Mouse (Mus musculus) inflammation-experienced regulatory T-cells, adult 6 months (primary cell): ENCODE results near the gene Abhd4. TPM values are rescaled to one million over a fixed set of nuclear protein-coding genes. Genes with fewer than 3 reads are reported as not detected.
A peak's percentile ranks its signal among the peaks of the same experiment; 100 is the strongest.

Experiments used
- ATAC-seq: one replicate; pipeline ENCODE4 v1.8.0; 2017
- polyA plus RNA-seq, 3 experiments: library from polyadenylated mRNA; unstranded; fragments of 100-300 nt; shearing (Covaris generic); gene quantifications; one replicate each; pipeline ENCODE4 v1.2.1; 2017

Abhd4 gene
- polyA plus RNA-seq, 3 experiments from 2014 or later, result 20.3 to 33.0 (median 29.4) TPM

DNA sequence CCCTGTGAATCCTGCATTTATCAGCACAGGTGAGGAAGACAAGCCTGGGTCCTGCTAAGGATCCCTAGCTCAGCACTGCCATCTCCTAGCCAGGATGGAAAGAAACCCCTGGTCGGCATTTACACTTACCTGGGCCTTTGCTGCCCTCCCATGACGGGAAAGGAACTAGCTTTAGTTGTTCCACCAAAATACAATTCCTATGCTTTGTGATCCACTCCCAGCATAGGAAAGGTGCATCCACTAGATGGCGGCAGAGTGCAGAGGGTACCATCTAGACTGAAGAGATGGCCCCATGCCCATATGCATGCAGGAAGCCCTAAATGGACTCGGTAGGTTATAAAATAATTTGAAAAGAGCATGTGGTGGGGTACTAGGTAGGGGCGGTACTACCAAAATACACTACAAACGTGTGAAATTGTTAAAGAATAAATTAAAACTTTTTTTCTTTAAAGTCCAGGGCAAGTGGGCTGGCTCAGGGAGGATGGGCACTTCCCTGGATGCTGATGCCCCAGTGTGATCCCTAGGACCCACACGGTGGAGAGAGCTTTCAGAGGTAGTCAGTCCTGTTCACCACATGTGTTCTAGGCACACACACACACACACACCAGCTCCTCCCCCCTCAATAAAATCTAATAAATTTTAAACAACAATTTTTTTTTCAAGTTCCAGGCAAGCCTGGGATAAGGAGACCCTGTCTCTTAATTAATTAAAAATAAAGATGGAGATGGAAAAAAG is 14.8 kb upstream of the Abhd4 start:
- peak; percentile 92 for ATAC-seq

DNA sequence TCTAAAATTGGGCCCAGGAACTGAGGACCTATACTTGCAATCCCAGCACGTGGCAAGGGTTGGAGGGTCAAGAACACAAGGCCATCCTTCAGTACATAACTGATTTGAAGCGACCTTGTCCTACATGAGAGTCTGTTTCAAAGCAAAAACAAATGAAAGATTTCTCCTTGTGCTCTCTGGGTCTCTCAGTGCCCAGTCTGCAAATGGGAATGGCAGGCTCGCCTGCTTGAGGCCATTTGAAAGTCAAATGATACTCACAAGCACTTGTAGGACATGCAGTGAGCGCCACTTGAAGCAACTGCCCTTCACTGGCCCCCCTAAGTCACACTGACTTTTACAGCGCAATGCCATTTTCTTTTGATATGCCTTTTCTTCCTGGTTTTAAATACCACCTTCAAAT is 13.4 kb upstream of the Abhd4 start:
- ATAC-seq, result no peak

DNA sequence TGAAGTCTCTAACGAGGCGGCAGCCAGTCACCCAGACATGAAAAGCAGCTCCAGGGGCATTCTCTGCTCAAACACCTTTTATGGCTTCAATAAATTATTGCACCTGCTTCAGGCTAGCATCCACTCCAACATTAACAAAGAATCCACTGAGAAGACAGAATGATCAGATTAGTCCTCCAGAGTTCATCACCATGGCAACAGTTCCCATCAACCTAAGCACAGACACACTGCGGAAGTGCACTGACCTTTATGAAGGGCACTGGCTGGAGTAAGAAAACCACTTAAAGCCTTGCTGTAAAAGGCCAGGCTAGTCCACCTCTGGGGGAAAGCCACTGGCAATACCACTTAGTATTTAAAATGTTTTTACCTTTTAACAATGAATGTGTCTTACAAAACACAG is 9.8 kb upstream of the Abhd4 start:
- peak; percentile 43 for ATAC-seq

DNA sequence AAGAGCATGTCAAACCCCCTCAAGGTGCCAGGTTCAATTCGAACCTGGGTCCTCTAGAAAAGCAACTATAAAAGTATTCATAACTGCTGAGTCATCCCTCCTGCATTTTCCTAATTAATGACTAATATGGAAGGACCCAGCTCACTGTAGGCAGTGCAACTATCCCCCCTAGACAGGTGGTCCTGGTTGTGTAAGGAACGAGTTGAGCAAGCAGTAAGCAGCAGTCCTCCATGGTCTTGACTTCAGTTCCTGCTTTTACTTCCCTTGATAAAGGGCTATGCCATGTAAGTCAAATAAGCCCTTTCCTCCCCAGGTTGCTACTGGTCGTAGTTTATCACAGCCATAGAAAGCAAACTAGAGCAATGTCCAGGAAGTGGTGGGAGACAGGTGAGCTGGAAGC is 7.8 kb upstream of the Abhd4 start:
- ATAC-seq, result no peak

DNA sequence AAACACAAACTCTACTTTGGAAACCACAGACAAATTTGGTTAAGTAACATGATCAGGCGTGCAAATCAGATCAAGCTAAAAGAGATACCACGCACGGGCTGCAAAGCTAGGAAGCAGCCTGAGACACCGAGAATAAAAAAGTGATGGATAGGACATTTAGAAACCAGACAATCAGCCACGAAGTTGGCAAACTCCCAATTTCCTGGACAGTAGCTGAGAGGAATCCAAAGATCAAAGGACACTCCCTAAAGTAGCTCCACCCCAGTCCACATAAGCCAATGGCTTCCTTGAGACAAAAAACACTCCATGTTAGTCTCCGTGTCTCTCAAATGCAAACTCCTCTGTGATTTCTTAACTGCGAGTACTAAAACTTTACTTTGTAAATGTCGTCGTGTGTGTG is 4.7 kb upstream of the Abhd4 start:
- ATAC-seq, result no peak

DNA sequence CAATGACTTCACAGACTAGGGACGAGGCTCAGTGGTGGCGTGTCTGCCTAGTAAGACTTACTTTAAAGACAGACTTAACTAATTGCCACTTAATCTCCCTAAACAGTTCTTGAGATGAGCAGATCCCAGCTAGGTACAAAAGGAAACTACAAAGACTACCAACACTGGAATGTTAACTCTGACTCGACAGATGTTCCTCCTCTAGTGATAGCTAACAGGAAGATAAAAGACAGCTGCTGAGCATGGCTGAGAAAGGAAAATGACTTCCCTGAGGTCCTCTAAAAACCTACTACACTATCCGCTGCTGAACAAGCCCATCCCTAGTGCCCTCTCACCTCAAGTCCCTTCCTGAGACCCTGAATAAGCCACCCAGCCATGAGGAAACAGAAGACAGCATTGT is 3.9 kb upstream of the Abhd4 start:
- ATAC-seq, result no peak

DNA sequence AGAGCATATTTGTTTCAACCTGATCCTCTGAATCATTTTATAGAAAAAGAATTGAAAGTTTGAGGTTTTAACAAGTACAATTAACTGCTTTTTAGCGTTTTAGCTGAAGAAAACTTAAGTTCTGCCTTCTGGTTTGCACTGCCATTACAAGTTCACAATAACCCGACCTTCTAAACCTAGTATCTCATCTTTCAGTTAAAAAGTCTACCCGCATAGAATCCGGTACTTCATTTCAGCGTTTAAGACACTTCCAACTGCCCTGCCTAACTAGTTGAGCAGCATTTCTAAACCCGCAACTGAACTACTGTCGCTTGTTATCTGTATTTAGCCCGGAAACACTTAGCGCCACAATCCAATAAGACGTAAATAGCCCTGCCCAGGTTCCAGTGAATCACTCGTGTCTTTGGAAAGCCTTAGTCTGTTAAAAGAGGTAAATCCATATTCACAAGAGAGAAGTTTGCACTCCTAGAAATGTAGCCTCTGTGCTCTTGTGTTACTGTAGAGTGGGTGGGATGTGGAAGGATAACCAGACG is 748 bp downstream of the Abhd4 start:
- no peak for ATAC-seq

DNA sequence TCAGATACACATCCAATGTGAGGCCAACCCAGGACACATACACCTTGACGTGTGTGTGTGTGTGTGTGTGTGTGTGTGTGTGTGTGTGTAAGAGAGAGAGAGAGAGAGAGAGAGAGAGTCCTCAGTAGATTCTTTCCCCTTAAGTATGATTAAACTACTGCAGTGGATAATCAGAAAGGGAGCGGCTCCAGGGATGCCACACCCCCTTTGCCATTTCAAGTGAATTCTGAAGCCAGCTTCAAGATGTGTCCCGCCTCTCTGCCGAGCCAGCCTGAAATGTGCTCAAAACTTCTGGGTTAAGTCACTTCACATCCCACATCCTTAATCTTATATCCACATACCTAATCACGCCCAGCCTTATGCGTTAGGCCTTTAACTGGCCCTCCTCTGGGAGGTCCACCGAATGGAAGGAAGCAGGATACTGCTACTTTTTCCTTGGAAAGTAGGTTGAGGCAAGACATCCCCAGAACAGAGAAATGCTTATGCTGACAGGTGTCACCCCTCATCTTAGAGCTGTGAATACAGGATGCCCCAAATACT is 4.2 kb downstream of the Abhd4 start:
- no peak for ATAC-seq

DNA sequence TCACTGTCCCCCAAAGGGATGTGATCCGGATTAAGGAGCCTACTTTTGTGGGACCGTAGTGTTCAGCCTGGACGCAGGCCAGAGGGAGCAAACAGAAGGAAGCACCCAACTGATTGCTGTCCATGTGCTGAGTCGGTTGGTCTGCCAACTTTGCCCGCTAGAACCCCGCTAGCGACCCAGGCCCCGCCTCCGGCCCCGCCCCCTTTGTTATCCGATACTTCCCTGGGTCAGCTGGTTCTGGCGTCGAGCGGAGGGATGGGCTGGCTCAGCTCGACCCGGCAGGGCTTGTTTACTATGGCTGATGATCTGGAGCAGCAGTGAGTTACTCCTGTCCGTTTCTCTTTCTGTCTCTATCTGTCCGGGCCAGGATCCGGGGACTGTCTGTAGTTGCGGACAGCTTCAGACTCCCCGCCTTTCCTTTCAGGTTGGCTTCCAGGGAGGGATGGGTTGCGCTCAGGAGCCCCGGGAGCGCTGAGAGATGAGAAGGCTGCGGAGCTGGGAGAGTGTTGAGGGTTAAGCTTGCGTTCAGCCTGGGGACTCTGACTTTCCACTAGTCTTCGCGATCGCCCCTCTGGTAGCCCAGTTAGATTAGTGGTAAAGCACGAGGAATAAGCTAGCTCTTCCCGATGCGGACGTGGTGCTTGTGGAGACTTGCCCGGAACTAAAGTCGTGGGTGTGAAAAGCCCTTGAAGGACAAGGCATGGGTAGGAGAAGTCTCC is 5.2 kb downstream of the Abhd4 start:
- peak; percentile 87 for ATAC-seq

DNA sequence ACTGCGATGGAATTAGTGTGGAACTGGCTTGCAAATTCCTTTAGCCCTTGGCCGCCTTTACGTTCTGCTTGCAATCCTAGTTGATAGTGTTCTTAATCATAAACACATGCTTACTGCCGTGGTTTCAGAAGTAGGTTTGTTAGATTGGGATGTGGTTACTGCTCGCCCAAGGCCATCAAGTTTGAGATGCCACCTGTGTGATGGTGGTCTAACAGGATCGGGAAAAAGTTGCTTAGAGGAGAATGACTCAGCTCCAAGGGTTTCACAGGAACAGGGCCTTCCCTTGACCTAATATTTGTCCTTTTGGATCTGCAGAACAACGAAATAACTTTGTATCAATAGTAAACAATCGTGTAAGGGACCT is 5.7 kb downstream of the Abhd4 start:
- ATAC-seq, result no peak

DNA sequence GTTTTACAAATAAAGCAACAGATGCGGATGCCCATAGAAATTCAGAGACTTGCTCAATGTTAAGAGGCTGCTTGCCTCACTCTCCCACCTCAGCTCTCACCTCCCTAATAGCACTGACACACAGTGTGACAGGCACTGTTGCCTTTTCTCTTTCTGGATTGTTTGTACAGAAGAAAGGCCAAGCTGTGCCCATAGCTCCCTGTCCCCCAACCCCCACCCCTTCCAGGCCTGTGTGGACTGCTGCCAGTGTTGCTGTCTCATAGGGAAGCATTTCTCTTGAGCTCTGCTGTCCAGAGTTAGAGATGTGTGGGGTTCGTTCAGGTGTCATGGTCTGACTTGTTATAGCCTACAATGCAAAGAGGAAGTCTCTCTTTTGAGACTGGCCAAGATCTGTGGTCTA is 6.2 kb downstream of the Abhd4 start:
- no peak for ATAC-seq

DNA sequence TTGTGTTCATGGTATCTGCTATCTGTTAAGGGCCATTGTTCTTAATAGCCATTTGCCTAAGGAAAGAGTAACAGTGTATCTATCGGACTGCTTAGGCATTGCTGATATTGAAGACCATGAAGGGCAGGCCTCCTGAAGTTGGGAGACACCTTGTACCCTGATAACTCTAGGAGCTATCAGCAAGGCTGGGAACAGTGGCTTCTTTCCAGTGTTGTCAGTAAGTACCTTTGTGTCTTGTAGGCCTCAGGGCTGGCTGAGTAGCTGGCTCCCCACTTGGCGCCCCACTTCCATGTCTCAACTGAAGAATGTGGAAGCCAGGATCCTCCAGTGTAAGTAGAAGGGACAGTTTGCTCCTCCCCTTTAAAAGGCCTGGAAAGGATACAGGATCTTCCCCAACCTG is 7.4 kb downstream of the Abhd4 start:
- ATAC-seq, result no peak

DNA sequence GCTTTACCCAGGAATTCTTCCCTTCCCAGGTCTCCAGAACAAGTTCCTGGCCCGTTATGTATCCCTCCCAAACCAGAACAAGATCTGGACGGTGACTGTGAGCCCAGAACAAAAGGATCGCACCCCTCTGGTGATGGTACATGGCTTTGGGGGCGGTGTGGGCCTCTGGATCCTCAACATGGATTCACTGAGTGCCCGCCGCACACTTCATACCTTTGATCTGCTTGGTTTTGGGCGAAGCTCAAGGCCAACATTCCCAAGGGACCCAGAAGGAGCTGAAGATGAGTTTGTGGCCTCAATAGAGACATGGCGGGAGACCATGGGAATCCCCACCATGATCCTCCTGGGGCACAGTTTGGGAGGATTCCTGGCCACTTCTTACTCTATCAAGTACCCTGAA is 8.6 kb downstream of the Abhd4 start:
- no peak for ATAC-seq

DNA sequence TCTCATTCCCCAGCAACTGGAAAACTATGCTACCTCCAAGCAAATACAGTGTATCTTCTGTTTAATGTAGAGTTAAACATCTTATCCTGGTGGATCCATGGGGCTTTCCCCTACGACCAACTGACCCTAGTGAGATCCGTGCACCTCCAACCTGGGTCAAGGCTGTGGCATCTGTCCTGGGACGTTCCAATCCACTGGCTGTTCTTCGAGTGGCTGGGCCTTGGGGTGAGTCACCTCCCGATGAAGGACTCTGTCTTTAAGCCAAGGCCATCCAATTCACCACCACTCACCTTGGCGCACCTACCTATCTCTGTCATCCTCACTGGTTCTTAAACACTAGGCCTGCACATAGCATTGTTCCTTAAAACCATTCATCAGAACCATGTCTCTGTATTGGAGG is 9.1 kb downstream of the Abhd4 start:
- ATAC-seq, result no peak

DNA sequence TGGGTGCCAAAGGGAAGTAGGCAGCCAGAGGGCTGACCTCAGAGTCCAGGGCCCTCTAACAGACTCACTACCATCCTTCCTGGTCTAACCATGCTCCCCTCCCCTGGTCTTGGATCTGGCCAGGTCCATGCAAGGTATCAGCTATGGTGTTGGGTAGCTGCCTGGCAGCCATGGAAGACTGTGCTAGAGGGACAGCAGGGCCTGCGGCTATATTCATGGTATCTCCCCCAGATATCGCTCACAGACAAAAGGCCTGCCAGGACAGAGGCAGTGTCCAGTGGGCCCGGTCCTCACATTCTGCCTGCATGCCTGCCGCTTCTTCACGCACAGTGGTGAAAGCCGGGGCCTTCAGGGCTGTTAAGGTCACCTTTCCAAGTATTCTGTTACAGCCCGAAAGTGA is 10.2 kb downstream of the Abhd4 start:
- no peak for ATAC-seq

DNA sequence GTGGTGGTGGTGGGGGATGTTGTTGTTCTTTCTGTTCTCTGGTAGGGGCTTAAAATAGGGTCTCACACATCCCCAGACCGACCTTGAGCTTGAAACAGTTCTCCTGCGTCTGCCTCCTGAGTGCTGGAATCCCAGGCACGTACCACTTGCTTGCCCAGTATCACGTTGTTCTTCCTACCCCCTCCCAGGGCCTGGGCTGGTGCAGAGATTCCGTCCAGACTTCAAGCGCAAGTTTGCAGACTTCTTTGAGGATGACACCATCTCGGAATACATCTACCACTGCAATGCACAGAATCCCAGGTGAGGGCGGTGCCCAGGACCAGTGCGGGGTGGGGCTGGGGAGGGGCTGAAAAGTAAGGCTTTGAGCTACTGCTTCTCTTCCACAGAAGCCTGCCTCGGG is 11.1 kb downstream of the Abhd4 start:
- ATAC-seq, result no peak

DNA sequence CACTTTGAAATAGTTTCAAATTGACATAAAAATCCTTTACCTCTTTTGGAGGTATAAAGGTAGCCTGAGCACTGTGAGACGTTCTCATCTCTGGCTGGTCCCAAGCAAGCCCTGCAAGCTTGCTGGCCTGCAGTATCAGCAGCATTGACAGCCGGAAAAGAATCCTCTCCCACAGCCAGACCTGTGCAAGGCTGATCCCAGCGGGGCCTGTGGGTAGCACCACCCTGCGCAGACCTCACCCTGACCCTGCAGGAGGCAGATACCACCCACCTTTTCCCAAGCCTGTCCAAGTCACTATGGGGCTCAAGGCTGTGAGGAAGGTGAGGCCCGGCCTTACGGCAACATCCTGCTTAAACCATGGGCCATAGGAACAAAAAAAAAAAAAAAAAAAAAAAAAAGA is 12.0 kb downstream of the Abhd4 start:
- no peak for ATAC-seq

DNA sequence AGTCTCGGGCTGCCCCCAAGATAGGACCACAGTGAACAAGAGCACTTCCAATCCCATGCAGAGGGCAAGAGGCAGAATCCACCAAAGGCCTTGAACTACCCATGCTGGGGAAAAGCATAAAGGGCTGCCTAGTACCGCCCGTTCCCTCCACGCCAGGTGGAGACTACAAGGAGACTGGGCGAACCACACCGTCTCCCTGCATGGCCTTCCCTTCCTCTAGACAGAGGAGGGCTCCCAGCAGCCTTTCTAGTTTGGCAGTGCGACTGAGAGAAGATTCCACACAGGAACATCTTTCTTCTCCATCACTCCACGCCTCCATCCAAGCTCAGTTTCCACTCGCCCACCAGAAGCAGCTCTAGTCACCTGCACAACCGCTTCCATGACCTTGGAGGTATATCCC is 14.0 kb downstream of the Abhd4 start:
- no peak for ATAC-seq

DNA sequence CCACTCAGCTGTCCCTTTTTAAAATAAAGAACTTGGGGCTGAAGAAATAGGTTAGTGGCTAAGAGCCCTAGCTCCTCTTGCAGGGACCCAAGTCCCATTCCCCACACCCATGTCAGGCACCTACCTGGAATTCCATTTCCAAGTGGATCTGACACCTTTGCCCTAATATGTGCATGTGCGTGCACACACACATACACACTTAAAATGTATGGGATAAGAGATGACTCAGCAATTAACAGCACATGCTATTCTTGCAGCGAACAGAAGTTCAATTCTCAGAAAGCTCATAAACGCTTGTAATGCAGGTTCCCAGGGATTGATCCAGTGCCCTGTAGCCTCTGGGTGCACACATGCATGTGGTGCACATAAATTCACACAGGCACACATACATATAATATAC is 15.6 kb downstream of the Abhd4 start:
- no peak for ATAC-seq

DNA sequence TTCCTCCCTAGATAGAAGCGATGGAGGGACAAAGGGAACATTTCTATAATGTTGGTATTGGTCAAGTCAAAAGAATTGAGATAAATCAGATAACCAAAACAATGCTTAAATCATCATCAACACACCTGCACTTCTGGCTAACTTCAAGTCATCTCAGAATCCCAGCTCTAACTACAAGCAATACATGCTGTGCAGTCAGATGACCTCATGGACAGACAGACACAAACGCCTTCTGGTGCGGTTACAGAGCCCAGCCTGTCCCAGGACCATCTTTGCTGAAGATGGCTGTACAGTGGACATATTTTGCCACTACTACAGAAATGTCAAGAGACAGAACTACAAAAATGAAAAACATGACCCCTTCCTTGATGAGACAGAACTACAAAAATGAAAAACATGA is 16.4 kb downstream of the Abhd4 start:
- no peak for ATAC-seq

DNA sequence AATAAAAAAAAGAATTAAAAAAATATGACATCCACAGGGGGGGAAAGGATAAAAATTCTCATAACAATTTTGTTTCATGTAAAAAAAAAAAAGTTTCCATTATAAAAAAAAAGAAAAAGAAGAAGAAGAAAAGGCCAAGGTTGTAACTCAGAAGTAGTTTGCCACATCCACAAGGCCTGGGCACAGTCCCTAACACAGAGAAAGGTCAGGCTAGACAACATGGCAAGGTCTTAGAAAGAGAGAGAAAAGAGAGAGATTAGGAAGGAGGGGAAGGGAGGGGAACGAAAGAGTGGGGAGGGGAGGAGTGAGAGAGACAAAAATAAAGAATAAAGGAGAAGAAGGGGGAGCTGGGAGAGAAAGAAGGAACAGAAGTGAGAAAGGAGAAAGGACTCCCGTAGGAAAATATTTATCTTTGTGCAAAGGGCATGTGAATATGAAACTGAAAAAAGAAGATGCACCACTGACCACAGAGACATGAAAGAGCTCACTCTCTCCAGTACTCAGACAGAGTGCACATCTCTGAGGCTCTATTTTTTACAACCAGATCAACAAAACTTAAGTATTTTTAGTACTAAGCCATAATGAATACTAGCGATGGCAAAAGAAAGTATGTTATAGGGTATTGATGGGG is 18.1 kb downstream of the Abhd4 start:
- ATAC-seq, result no peak

DNA sequence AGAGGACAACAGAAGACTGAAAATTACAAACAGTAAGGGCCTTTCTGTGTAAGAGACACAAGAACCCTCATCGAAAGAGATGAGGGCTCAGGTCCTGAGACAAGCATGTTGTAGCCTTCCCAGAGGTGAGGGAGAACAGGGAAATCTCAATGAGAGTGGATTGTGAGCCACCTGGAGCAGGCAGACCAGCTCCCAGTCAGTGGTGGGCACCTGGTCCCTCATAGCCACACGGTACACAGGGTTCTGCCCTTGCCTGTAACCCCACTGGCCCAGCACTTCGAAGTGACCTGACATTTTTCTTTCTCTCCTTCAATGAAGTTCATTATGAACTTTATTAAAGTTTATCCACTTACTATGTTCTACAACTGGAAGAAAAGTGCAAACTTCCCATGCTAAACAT is 18.7 kb downstream of the Abhd4 start:
- no peak for ATAC-seq

DNA sequence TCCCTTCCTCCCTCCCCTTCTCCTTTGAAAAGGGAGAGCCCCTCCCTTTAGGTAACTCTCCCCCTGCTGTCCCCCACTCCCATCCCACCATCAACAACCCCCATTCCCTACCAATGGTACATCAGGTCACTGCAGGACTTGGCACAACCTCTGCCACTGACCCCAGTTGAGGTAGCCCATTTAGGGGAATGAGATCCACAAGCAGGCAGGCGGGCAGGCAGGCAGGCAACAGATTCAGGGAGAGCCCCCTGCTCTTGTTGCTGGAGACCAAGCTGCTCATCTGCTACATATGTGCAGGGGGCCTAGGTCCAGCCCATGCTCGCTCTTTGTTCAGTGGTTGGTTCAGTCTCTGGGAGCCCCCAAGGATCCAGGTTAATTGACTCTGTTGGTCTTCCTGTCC is 22.5 kb downstream of the Abhd4 start:
- no peak for ATAC-seq

DNA sequence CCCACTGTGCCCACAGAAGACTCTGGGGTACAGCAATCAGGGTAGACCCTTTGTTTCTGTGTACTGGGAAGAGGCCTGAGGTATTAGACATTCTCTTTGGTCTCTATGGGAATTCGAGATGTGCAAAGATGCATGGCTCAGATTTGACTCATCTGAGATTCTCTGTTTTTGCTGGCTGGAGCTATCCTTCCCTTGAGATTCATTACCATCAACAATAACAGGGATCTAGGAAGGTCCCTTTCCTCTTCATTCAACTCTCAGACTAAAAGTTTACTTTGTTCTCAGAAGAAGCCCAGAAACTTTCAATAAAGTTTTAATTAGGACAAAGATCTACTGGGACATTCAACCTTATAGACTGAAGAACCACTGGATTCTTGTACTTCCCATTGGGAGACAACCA is 30.9 kb downstream of the Abhd4 start, which contains the start of gene Olfr49:
Gene Olfr49 (minus strand): TSS at position 101 of the 400 bp plus-strand sequence.
- ATAC-seq, result no peak
